Mouse (Mus musculus) hindbrain, embryonic 14.5 days (tissue): ENCODE measurements around the gene Ndst4. TPM values are rescaled to one million over a fixed set of nuclear protein-coding genes. Genes with fewer than 3 reads are reported as not detected.

Experiments used
- ATAC-seq: fragments of 200-750 bp; cut with Nextera tagmentation; 2 replicates; pipeline ENCODE4 v1.8.0; 2017; ENCODE audit warnings: moderate number of reproducible peaks, mild to moderate bottlenecking, moderate TSS enrichment, moderate library complexity; ENCODE audit not compliant: low FRiP score
- DNase-seq: peaks from one replicate; pipeline ENCODE4 v3.0.0-alpha.2; 2015; ENCODE audit warnings: low spot score
- H3K27ac ChIP-seq: fragments of 300-500 bp; sonication (generic); 2 replicates; pipeline ENCODE4 v1.5.1; 2014; ENCODE audit warnings: mild to moderate bottlenecking, moderate library complexity
- H3K27me3 ChIP-seq: fragments of 300-500 bp; sonication (generic); 2 replicates; pipeline ENCODE4 v1.6.1; 2014; ENCODE audit warnings: mild to moderate bottlenecking, low read length, mixed read lengths; ENCODE audit not compliant: control insufficient read depth, insufficient read depth
- H3K36me3 ChIP-seq: fragments of 300-500 bp; sonication (generic); replicated peaks from 2 replicates; pipeline ENCODE4 v1.6.1; 2014; ENCODE audit not compliant: control insufficient read depth, insufficient read depth
- H3K4me1 ChIP-seq: fragments of 300-500 bp; sonication (generic); replicated peaks from 2 replicates; pipeline ENCODE4 v1.6.1; 2014; ENCODE audit warnings: antibody characterized with exemption, low read length, mixed read lengths; ENCODE audit not compliant: control insufficient read depth, insufficient read depth
- H3K4me2 ChIP-seq: fragments of 300-500 bp; sonication (generic); replicated peaks from 2 replicates; pipeline ENCODE4 v1.6.1; 2014; ENCODE audit warnings: mild to moderate bottlenecking, moderate library complexity
- H3K4me3 ChIP-seq: fragments of 300-500 bp; sonication (generic); replicated peaks from 2 replicates; pipeline ENCODE4 v1.5.1; 2014; ENCODE audit warnings: mild to moderate bottlenecking, low read length
- H3K9ac ChIP-seq: fragments of 300-500 bp; sonication (generic); 2 replicates; pipeline ENCODE4 v1.6.1; 2014
- H3K9me3 ChIP-seq: fragments of 300-500 bp; sonication (generic); 2 replicates; pipeline ENCODE4 v1.6.1; 2016; ENCODE audit warnings: low read length; ENCODE audit not compliant: control insufficient read depth
- WGBS: fragments of 180-500 bp; shearing (Covaris S2); extraction: QIAGEN DNeasy Blood & Tissue Kit; methylation state at CpG from one replicate; pipeline ENCODE4 v1.1.7; 2014; 5-methylcytosine and 5-hydroxymethylcytosine counted together
- polyA plus RNA-seq: library from polyadenylated mRNA; unstranded; fragments of >200 nt; fragmentation: Nextera tagmentation; extraction: Ambion mirVana; gene quantifications from 2 replicates; pipeline ENCODE4 v1.2.1, GENCODE M21; 2014

Gene Ndst4
- polyA plus RNA-seq, 1 experiment from 2014 or later: 3.6 TPM

DNA sequence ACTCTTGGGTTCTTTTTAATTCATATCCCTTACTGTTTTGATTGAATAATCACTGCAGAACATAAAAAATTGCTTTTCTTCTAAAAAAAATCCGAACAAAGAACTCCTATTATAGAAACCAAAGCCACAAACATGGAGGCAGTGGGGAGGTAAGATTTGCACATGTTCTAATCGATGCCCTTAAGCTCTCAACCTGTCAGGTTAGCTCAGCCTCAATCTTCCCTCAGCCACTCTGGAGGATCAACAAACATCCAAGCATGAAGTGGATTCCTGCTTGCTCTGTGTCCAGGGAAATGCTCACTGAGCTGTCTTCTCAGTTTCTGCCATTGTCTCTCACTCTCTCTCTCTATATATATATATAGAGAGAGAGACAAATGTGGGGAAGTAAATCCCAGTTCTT is 283.7 kb downstream of the Ndst4 start:
- DNase-seq (no peak), ATAC-seq (no peak)
- Histone ChIP-seq H3K27me3 (no peaks in the 10 kb centered on the region), H3K9me3 (no peaks in the 10 kb centered on the region), H3K4me2 (no peak overlapping the region), H3K4me3 (no peak overlapping the region), H3K9ac (no peak overlapping the region), H3K36me3 (no peaks in the 10 kb centered on the region), H3K27ac (no peak overlapping the region), H3K4me1 (0 out of 2 replicates have a peak, but pooled peaks cover 2% of the 10 kb centered on the region)
- 74% methylated on average over 2 of the region's 2 CpGs for WGBS

DNA sequence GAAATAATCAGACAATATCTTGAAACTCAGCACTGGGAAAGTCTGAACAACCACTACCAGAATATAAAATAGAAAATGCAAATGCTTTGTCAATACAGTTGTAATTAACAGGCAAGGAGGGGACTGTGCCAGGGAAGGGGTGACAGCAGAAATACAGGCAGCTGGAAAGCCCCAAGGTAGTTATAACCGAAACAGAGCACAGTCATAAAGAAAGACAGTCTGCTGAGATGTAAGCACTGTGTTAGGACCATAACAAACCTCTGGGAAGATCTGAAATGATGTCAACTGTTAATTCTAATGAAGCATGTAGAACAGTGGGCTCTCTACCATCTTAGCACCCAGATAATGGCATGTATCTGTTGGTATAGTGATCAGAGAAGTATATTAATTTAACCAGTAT is 287.1 kb downstream of the Ndst4 start:
- Histone ChIP-seq H3K4me2 (no peak overlapping the region), H3K9ac (no peak overlapping the region), H3K9me3 (no peaks in the 10 kb centered on the region), H3K27ac (no peak overlapping the region), H3K4me3 (no peak overlapping the region), H3K4me1 (0 out of 2 replicates have a peak, but pooled peaks cover 2% of the 10 kb centered on the region), H3K36me3 (no peaks in the 10 kb centered on the region), H3K27me3 (no peaks in the 10 kb centered on the region)
- 62% methylated on average over 1 of the region's 1 CpGs for WGBS
- no peak for DNase-seq
- ATAC-seq: no peak

DNA sequence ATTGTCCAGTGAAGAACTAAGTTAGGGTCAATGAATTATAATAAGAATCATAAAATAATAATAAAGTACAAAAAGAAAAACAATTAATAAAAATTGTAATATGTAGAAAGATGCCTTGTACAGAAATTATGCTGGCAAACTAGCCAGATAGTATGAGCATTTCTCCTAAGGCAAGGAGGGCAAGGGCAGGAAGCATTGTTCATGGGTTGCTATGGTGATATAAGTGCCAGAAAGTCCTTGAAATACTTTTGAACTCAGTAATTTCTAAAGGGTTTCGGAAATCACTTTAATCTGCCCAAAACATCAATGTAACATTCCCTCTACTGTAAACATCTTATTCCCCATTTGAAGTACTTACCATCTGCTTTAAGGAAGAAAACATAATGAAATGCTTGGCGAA is 319.1 kb downstream of the Ndst4 start:
- DNase-seq (no peak), ATAC-seq (no peak)
- H3K4me3 ChIP-seq: no peak overlapping the region
- no peaks in the 10 kb centered on the region for H3K36me3 ChIP-seq
- H3K4me2 ChIP-seq: no peak overlapping the region
- H3K9ac ChIP-seq: no peak overlapping the region
- no peaks in the 10 kb centered on the region for H3K4me1 ChIP-seq
- no peaks in the 10 kb centered on the region for H3K9me3 ChIP-seq
- no peaks in the 10 kb centered on the region for H3K27me3 ChIP-seq
- H3K27ac ChIP-seq: no peak overlapping the region
- WGBS: 71% methylated on average over 2 of the region's 2 CpGs

- H3K4me3 ChIP-seq: no peak overlapping the region
- no peak for ATAC-seq
- no peak overlapping the region for H3K4me2 ChIP-seq
- DNase-seq: no peak
- H3K27ac ChIP-seq: no peak overlapping the region
- no peaks in the 10 kb centered on the region for H3K4me1 ChIP-seq
- H3K36me3 ChIP-seq: no peaks in the 10 kb centered on the region
- H3K9me3 ChIP-seq: no peaks in the 10 kb centered on the region
- H3K27me3 ChIP-seq: no peaks in the 10 kb centered on the region
- H3K9ac ChIP-seq: no peak overlapping the region
- 86% methylated on average over 2 of the region's 2 CpGs for WGBS
These were observed 331.1 kb downstream of the Ndst4 start for GRCm38 (mm10) chr3:125734945-125735344.

DNA sequence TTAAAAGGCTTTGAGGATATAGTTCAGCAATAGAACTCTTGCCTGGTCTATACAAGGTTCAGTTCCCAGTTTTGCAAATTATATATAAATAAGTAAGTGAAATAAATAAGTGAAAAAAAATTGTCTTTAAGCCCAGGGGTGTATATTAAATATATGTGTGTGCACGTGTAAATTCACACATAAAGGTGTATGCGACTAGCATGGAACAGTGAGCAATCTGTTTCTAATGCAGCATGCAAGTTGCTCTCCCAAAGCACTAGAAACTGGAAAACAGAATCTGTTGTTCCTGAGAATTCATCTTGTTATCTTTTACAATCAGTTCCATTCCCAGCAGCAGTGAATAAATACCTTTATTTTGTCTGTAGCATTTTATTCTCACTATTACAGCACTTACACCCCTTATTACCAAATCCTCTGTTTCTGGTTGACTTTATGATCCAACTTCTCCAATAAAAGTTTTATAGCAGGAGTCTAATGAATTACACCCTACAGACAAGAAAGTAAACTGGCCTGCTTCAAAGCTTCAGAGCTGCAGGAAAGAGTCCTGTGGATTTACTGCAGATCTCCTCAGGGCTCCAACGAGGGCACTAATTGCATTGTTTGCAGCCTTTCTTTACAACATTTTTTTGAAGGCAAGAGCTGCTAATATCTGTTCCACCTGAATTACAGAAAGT is 340.7 kb downstream of the Ndst4 start:
- Histone ChIP-seq H3K36me3 (no peaks in the 10 kb centered on the region), H3K4me1 (no peaks in the 10 kb centered on the region), H3K4me3 (no peak overlapping the region), H3K27me3 (no peaks in the 10 kb centered on the region), H3K4me2 (no peak overlapping the region), H3K9ac (no peak overlapping the region), H3K9me3 (no peaks in the 10 kb centered on the region), H3K27ac (no peak overlapping the region)
- ATAC-seq (no peak), DNase-seq (no peak)
- WGBS: 75% methylated on average over 3 of the region's 3 CpGs

GRCm38 (mm10) chr3:125745142-125745496 is 341.2 kb downstream of the Ndst4 start:
- H3K9ac ChIP-seq: no peak overlapping the region
- H3K4me2 ChIP-seq: no peak overlapping the region
- H3K4me3 ChIP-seq: no peak overlapping the region
- ATAC-seq: no peak
- H3K36me3 ChIP-seq: no peaks in the 10 kb centered on the region
- 83% methylated on average over 3 of the region's 3 CpGs for WGBS
- no peak for DNase-seq
- no peaks in the 10 kb centered on the region for H3K4me1 ChIP-seq
- H3K27ac ChIP-seq: no peak overlapping the region
- H3K9me3 ChIP-seq: no peaks in the 10 kb centered on the region
- no peaks in the 10 kb centered on the region for H3K27me3 ChIP-seq

- Histone ChIP-seq H3K4me2 (no peak overlapping the region), H3K27ac (no peak overlapping the region), H3K27me3 (no peaks in the 10 kb centered on the region), H3K4me3 (no peak overlapping the region), H3K36me3 (no peaks in the 10 kb centered on the region), H3K9ac (no peak overlapping the region), H3K4me1 (no peaks in the 10 kb centered on the region), H3K9me3 (no peaks in the 10 kb centered on the region)
- ATAC-seq (no peak), DNase-seq (no peak)
- WGBS: 41% methylated on average over 3 of the region's 3 CpGs
These were observed 342.5 kb downstream of the Ndst4 start for GRCm38 (mm10) chr3:125746367-125746766.

GRCm38 (mm10) chr3:125756911-125757310 is 353.0 kb downstream of the Ndst4 start:
- ATAC-seq: no peak
- no peak overlapping the region for H3K4me3 ChIP-seq
- no peaks in the 10 kb centered on the region for H3K9me3 ChIP-seq
- H3K27me3 ChIP-seq: no peaks in the 10 kb centered on the region
- H3K4me2 ChIP-seq: no peak overlapping the region
- WGBS: 89% methylated on average over 1 of the region's 1 CpGs
- DNase-seq: no peak
- no peaks in the 10 kb centered on the region for H3K36me3 ChIP-seq
- H3K9ac ChIP-seq: no peak overlapping the region
- H3K4me1 ChIP-seq: no peaks in the 10 kb centered on the region
- no peak overlapping the region for H3K27ac ChIP-seq

GRCm38 (mm10) chr3:125760711-125761110 is 356.8 kb downstream of the Ndst4 start:
- DNase-seq (no peak), ATAC-seq (no peak)
- H3K4me3 ChIP-seq: no peak overlapping the region
- H3K9ac ChIP-seq: no peak overlapping the region
- no peak overlapping the region for H3K4me2 ChIP-seq
- H3K9me3 ChIP-seq: no peaks in the 10 kb centered on the region
- H3K27ac ChIP-seq: no peak overlapping the region
- H3K36me3 ChIP-seq: no peaks in the 10 kb centered on the region
- no peaks in the 10 kb centered on the region for H3K27me3 ChIP-seq
- no peaks in the 10 kb centered on the region for H3K4me1 ChIP-seq
